Mouse (Mus musculus) megakaryocyte progenitor cell, adult 5-6 weeks (primary cell): ENCODE measurements around the gene Clic1. TPM values are rescaled to one million over a fixed set of nuclear protein-coding genes. Genes with fewer than 3 reads are reported as not detected.

Experiments
- total RNA-seq, 2 experiments: library from RNA; stranded (forward) in 1 of 2; stranded (reverse) in 1 of 2; fragments of 157-497, 149-512 nt in 1 of 2; fragments of 200-1000 nt in 1 of 2; gene quantifications; 2 replicates each; pipeline versions ENCODE4 v1.2.3 to v1.2.4; 2015 to 2017

Clic1 gene
- total RNA-seq, 2 experiments from 2014 or later: 209 to 254 TPM

Other genes starting within 250 kb of the Clic1 start
Only the 30 nearest of the 46 such genes appear.
- gene Ehmt2, start 151.5 kb upstream of the Clic1 start, total RNA-seq (2015): 72.4 and 73.5 TPM in 2 replicates
- gene Ehmt2, start 151.5 kb upstream of the Clic1 start, total RNA-seq (2017): 107 and 108 TPM in 2 replicates
- 0.81 and 1.8 TPM in 2 replicates for gene Slc44a4, start 135.5 kb upstream of the Clic1 start, total RNA-seq (2015)
- gene Slc44a4, start 135.5 kb upstream of the Clic1 start, total RNA-seq (2017): 0.61 and 0.75 TPM in 2 replicates
- gene Neu1, start 118.7 kb upstream of the Clic1 start, total RNA-seq (2015): 21.6 and 24.5 TPM in 2 replicates
- gene Neu1, start 118.7 kb upstream of the Clic1 start, total RNA-seq (2017): 28.4 and 29.8 TPM in 2 replicates
- gene Hspa1b, start 90.7 kb upstream of the Clic1 start, total RNA-seq (2015): 19.3 and 27.4 TPM in 2 replicates
- 22.7 and 24.4 TPM in 2 replicates for gene Hspa1b, start 90.7 kb upstream of the Clic1 start, total RNA-seq (2017)
- not detected in 2 replicates for gene Gm20481, start 80.1 kb upstream of the Clic1 start, total RNA-seq (2015)
- not detected in 2 replicates for gene Gm20481, start 80.1 kb upstream of the Clic1 start, total RNA-seq (2017)
- gene Hspa1a, start 77.8 kb upstream of the Clic1 start, total RNA-seq (2015): 8.4 and 14.5 TPM in 2 replicates
- 20.8 and 29.4 TPM in 2 replicates for gene Hspa1a, start 77.8 kb upstream of the Clic1 start, total RNA-seq (2017)
- gene Hspa1l, start 77.3 kb upstream of the Clic1 start, total RNA-seq (2015): not detected in 2 replicates
- not detected in 2 replicates for gene Hspa1l, start 77.3 kb upstream of the Clic1 start, total RNA-seq (2017)
- 187 and 253 TPM in 2 replicates for gene Lsm2, start 68.1 kb upstream of the Clic1 start, total RNA-seq (2015)
- gene Lsm2, start 68.1 kb upstream of the Clic1 start, total RNA-seq (2017): 71.7 and 78.0 TPM in 2 replicates
- 60.5 and 77.5 TPM in 2 replicates for gene Vars, start 49.0 kb upstream of the Clic1 start, total RNA-seq (2015)
- gene Vars, start 49.0 kb upstream of the Clic1 start, total RNA-seq (2017): 239 and 292 TPM in 2 replicates
- not detected in 2 replicates for gene Vwa7, start 33.4 kb upstream of the Clic1 start, total RNA-seq (2015)
- 0.17 TPM in 1 of 2 replicates, not detected in the other for gene Vwa7, start 33.4 kb upstream of the Clic1 start, total RNA-seq (2017)
- gene Sapcd1, start 21.9 kb upstream of the Clic1 start, total RNA-seq (2015): 0.93 and 1.9 TPM in 2 replicates
- 1.5 TPM in 1 of 2 replicates, not detected in the other for gene Sapcd1, start 21.9 kb upstream of the Clic1 start, total RNA-seq (2017)
- 4.2 and 5.7 TPM in 2 replicates for gene Msh5, start 3.2 kb upstream of the Clic1 start, total RNA-seq (2015)
- 2.4 and 3.5 TPM in 2 replicates for gene Msh5, start 3.2 kb upstream of the Clic1 start, total RNA-seq (2017)
- 1.8 and 2.6 TPM in 2 replicates for gene Ddah2, start 9.1 kb downstream of the Clic1 start, total RNA-seq (2015)
- gene Ddah2, start 9.1 kb downstream of the Clic1 start, total RNA-seq (2017): 1.9 and 3.5 TPM in 2 replicates
- not detected in 2 replicates for gene Ly6g6c, start 15.4 kb downstream of the Clic1 start, total RNA-seq (2015)
- gene Ly6g6c, start 15.4 kb downstream of the Clic1 start, total RNA-seq (2017): not detected in 2 replicates
- not detected in 2 replicates for gene Mpig6b, start 16.2 kb downstream of the Clic1 start, total RNA-seq (2015)
- gene Mpig6b, start 16.2 kb downstream of the Clic1 start, total RNA-seq (2017): not detected in 2 replicates
- gene Ly6g6e, start 26.9 kb downstream of the Clic1 start, total RNA-seq (2015): not detected in 2 replicates
- gene Ly6g6e, start 26.9 kb downstream of the Clic1 start, total RNA-seq (2017): not detected in 2 replicates
- gene Ly6g6d, start 28.1 kb downstream of the Clic1 start, total RNA-seq (2015): not detected in 2 replicates
- gene Ly6g6d, start 28.1 kb downstream of the Clic1 start, total RNA-seq (2017): not detected in 2 replicates
- not detected in 2 replicates for gene Ly6g6f, start 35.6 kb downstream of the Clic1 start, total RNA-seq (2015)
- not detected in 2 replicates for gene Ly6g6f, start 35.6 kb downstream of the Clic1 start, total RNA-seq (2017)
- 17.5 and 21.1 TPM in 2 replicates for gene Abhd16a, start 39.3 kb downstream of the Clic1 start, total RNA-seq (2015)
- 22.7 and 26.0 TPM in 2 replicates for gene Abhd16a, start 39.3 kb downstream of the Clic1 start, total RNA-seq (2017)
- not detected in 2 replicates for gene Ly6g5c, start 58.3 kb downstream of the Clic1 start, total RNA-seq (2015)
- not detected in 2 replicates for gene Ly6g5c, start 58.3 kb downstream of the Clic1 start, total RNA-seq (2017)
- gene Ly6g5b, start 65.5 kb downstream of the Clic1 start, total RNA-seq (2015): 0.84 and 1.4 TPM in 2 replicates
- gene Ly6g5b, start 65.5 kb downstream of the Clic1 start, total RNA-seq (2017): 0.27 and 0.92 TPM in 2 replicates
- 20.3 and 20.7 TPM in 2 replicates for gene Gpank1, start 71.5 kb downstream of the Clic1 start, total RNA-seq (2015)
- gene Gpank1, start 71.5 kb downstream of the Clic1 start, total RNA-seq (2017): 33.9 and 36.8 TPM in 2 replicates
- 411 and 443 TPM in 2 replicates for gene Csnk2b, start 72.1 kb downstream of the Clic1 start, total RNA-seq (2015)
- 375 TPM in 2 replicates for gene Csnk2b, start 72.1 kb downstream of the Clic1 start, total RNA-seq (2017)
- 1.5 and 3.6 TPM in 2 replicates for gene D17H6S53E, start 76.4 kb downstream of the Clic1 start, total RNA-seq (2015)
- 7.7 and 7.9 TPM in 2 replicates for gene D17H6S53E, start 76.4 kb downstream of the Clic1 start, total RNA-seq (2017)
- gene Apom, start 82.1 kb downstream of the Clic1 start, total RNA-seq (2015): not detected in 2 replicates
- not detected in 2 replicates for gene Apom, start 82.1 kb downstream of the Clic1 start, total RNA-seq (2017)
- 73.9 and 78.5 TPM in 2 replicates for gene Bag6, start 85.2 kb downstream of the Clic1 start, total RNA-seq (2015)
- gene Bag6, start 85.2 kb downstream of the Clic1 start, total RNA-seq (2017): 77.3 and 88.5 TPM in 2 replicates
- gene Prrc2a, start 114.9 kb downstream of the Clic1 start, total RNA-seq (2015): 228 and 262 TPM in 2 replicates
- 59.6 and 63.9 TPM in 2 replicates for gene Prrc2a, start 114.9 kb downstream of the Clic1 start, total RNA-seq (2017)
- gene Aif1, start 126.1 kb downstream of the Clic1 start, total RNA-seq (2015): 5.8 and 12.4 TPM in 2 replicates
- gene Aif1, start 126.1 kb downstream of the Clic1 start, total RNA-seq (2017): 8.9 and 11.5 TPM in 2 replicates
- 65.2 and 70.1 TPM in 2 replicates for gene Lst1, start 138.5 kb downstream of the Clic1 start, total RNA-seq (2015)
- gene Lst1, start 138.5 kb downstream of the Clic1 start, total RNA-seq (2017): 47.2 and 99.6 TPM in 2 replicates
- gene Ltb, start 144.5 kb downstream of the Clic1 start, total RNA-seq (2015): 0.22 and 0.81 TPM in 2 replicates
- 0.47 and 4.4 TPM in 2 replicates for gene Ltb, start 144.5 kb downstream of the Clic1 start, total RNA-seq (2017)